Mouse (Mus musculus): ENCODE results near the gene Ccsap. TPM values are rescaled to one million over a fixed set of nuclear protein-coding genes. Genes with fewer than 3 reads are reported as not detected.

Ccsap gene
- 1.5 and 2.1 TPM in 2 replicates for polyA plus RNA-seq (2015; fragmentation: Nextera tagmentation; extraction: Ambion mirVana)

DNA sequence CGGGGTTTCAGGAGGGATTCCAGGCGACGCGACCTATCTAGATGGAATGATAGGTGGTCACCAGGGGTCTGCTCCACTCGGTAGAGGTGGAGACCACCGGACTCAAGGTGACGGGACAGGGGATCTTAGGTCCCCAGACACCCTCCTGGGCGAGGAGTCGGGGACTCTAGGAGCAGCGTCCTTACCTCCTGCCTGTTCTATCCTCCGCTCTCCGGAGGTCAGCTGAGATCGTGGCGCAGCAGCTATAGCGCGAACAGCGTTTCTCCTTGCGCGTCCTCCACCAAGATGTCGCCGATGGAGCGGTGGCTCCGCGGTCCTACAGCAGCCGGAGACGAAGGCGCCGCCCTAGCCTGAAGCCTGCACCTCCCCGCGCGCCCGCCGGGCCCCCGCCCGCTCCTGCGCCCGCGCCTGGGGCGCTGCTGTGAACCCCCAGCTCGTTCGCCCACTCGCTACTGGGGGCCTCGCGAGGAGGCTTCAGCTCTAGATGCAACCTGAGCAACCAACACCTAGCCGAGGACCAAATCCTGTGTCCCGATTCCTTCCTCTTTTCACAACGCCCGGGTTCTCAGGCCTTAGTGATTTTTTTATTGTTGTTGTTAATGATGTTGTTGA, at the start of gene Ccsap:
TSS of gene Ccsap (minus strand) at position 562 of the 612 bp plus-strand sequence.
- H3K36me3 ChIP-seq (ENCODE audit: control insufficient read depth, insufficient read depth, low read length), result no peaks in the 10 kb centered on the region
- H3K4me2 ChIP-seq (ENCODE audit: low read depth, low read length), result peak within 1 kb of the TSS; percentile 96
- peak within 1 kb of the TSS; percentile 81 for H3K9ac ChIP-seq (ENCODE audit: low read length)
- ATAC-seq (ENCODE audit: insufficient read depth, low FRiP score), result peak; percentile 63; the same call in 1 of the 2 replicates
- H3K27ac ChIP-seq (ENCODE audit: low read length), result peak within 1 kb of the TSS; percentile 24; the same call in 1 of the 2 replicates
- no peaks in the 10 kb centered on the region for H3K9me3 ChIP-seq (replicated peaks; ENCODE audit: control insufficient read depth, low read length)
- peaks cover 6% of the 10 kb centered on the region; the same call in 1 of the 2 replicates for H3K4me1 ChIP-seq (ENCODE audit: control insufficient read depth, insufficient read depth, low read length)
- H3K27me3 ChIP-seq (ENCODE audit: control insufficient read depth, insufficient read depth, low read length), result no peaks in the 10 kb centered on the region
- WGBS, result under 1% methylated on average over 48 of the region's 48 CpGs
- peak within 1 kb of the TSS; percentile 90 for H3K4me3 ChIP-seq (replicated peaks; ENCODE audit: low read length)

DNA sequence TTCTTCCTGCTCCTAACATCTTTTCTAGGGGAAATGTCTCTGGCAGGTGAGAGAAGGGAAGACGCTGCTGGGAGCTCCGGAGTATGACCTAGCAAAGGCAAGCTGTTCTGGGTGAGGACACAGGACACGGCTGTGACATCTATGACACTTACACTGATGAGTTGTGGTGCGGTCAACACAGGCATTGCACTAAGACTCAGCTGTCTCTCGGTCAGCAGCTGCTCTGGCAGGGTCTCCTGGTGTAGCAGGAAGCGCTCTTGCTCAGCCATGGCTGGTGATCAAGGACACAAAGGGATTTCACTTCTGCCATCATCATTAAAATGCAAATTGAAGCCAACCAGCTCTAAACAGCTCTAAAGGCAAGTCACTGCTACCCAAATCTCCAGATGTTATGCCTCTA, 47.6 kb upstream of the Ccsap start:
- ATAC-seq (ENCODE audit: insufficient read depth, low FRiP score), result no peak
- WGBS, result 95% methylated on average over 6 of the region's 6 CpGs

DNA sequence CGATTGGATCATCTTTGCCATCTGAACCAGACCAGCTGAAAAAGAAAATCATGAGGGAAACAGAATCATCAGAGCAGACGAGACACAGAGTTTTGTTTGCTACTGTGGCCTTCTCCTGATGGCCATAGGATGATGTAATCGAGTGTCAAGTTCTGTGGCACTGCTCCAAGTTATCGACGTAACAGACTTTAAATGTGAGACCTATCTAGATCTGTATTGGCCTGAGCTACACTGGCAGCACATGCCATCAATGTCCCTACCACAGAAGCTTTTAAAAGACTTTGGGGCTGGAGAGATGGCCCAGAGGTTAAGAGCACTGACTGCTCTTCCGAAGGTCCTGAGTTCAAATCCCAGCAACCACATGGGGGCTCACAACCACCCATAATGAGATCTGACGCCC, 42.6 kb upstream of the Ccsap start:
- 83% methylated on average over 7 of the region's 7 CpGs for WGBS
- no peak overlapping the region for H3K4me2 ChIP-seq (ENCODE audit: low read depth, low read length)
- H3K9ac ChIP-seq (ENCODE audit: low read length), result no peak overlapping the region
- H3K27me3 ChIP-seq (ENCODE audit: control insufficient read depth, insufficient read depth, low read length), result no peaks in the 10 kb centered on the region
- H3K27ac ChIP-seq (ENCODE audit: low read length), result no peak overlapping the region
- no peak overlapping the region for H3K4me3 ChIP-seq (replicated peaks; ENCODE audit: low read length)
- no peak for ATAC-seq (ENCODE audit: insufficient read depth, low FRiP score)
- peaks cover 17% of the 10 kb centered on the region for H3K36me3 ChIP-seq (ENCODE audit: control insufficient read depth, insufficient read depth, low read length)
- H3K9me3 ChIP-seq (replicated peaks; ENCODE audit: control insufficient read depth, low read length), result no peaks in the 10 kb centered on the region
- H3K4me1 ChIP-seq (ENCODE audit: control insufficient read depth, insufficient read depth, low read length), result no peaks in the 10 kb centered on the region

More for the DNA sequence above, 47.6 kb upstream of the Ccsap start:
- H3K27ac ChIP-seq (ENCODE audit: low read length), result no peak overlapping the region
- H3K9me3 ChIP-seq (replicated peaks; ENCODE audit: control insufficient read depth, low read length), result no peaks in the 10 kb centered on the region
- H3K9ac ChIP-seq (ENCODE audit: low read length), result no peak overlapping the region
- H3K4me1 ChIP-seq (ENCODE audit: control insufficient read depth, insufficient read depth, low read length), result no peaks in the 10 kb centered on the region
- H3K4me3 ChIP-seq (replicated peaks; ENCODE audit: low read length), result no peak overlapping the region
- H3K27me3 ChIP-seq (ENCODE audit: control insufficient read depth, insufficient read depth, low read length), result no peaks in the 10 kb centered on the region
- H3K36me3 ChIP-seq (ENCODE audit: control insufficient read depth, insufficient read depth, low read length), result peaks cover 11% of the 10 kb centered on the region
- no peak overlapping the region for H3K4me2 ChIP-seq (ENCODE audit: low read depth, low read length)

DNA sequence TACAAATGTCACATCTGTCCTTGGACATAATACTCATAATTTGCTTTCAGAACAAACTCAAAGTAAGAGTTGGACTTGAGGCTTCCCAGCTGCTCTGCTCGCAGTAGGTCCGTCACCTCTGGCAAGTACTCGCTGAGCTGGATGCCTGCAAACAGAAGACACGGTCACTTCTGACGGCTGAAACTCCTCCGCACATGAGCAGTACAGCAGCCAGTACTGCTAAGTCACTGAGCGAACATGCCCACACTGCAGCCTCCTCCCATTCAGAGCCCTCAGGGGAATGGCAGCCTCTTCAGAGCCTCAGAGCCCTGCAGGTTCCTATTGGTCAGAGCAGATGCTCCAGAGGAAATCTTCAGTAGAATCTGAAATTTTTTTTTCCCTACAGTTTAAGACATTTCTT, 39.4 kb upstream of the Ccsap start:
- Histone ChIP-seq H3K4me1 (ENCODE audit: control insufficient read depth, insufficient read depth, low read length) (no peaks in the 10 kb centered on the region), H3K4me3 (replicated peaks; ENCODE audit: low read length) (no peak overlapping the region), H3K4me2 (ENCODE audit: low read depth, low read length) (no peak overlapping the region), H3K27me3 (ENCODE audit: control insufficient read depth, insufficient read depth, low read length) (peaks cover 12% of the 10 kb centered on the region; the same call in 1 of the 2 replicates), H3K36me3 (ENCODE audit: control insufficient read depth, insufficient read depth, low read length) (peaks cover 16% of the 10 kb centered on the region), H3K9me3 (replicated peaks; ENCODE audit: control insufficient read depth, low read length) (no peaks in the 10 kb centered on the region), H3K27ac (ENCODE audit: low read length) (no peak overlapping the region), H3K9ac (ENCODE audit: low read length) (no peak overlapping the region)
- no peak for ATAC-seq (ENCODE audit: insufficient read depth, low FRiP score)
- WGBS, result 83% methylated on average over 7 of the region's 7 CpGs

DNA sequence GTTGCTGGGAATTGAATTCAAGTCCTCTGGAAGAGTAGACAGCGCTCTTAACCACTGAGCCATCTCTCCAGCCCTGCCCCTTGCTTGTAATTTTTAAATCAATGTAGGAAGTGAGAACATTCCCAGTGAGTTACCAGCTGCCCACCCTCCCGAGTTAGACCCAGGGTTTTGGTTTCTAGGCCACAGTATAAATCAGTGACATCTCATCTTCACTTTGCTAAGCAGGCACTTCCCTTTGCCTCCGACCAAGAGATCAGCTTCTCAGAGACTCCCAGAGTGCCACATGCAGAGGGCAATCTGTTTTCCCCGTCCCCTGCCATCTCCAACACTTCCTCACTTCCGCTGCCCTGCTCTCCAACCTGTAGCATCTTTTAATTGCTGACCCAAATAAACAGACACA, 38.6 kb upstream of the Ccsap start:
- 86% methylated on average over 5 of the region's 5 CpGs for WGBS
- peaks cover 20% of the 10 kb centered on the region for H3K27me3 ChIP-seq (ENCODE audit: control insufficient read depth, insufficient read depth, low read length)
- H3K36me3 ChIP-seq (ENCODE audit: control insufficient read depth, insufficient read depth, low read length), result peaks cover 10% of the 10 kb centered on the region
- no peak overlapping the region for H3K4me2 ChIP-seq (ENCODE audit: low read depth, low read length)
- H3K27ac ChIP-seq (ENCODE audit: low read length), result no peak overlapping the region
- H3K4me1 ChIP-seq (ENCODE audit: control insufficient read depth, insufficient read depth, low read length), result no peaks in the 10 kb centered on the region
- H3K9me3 ChIP-seq (replicated peaks; ENCODE audit: control insufficient read depth, low read length), result no peaks in the 10 kb centered on the region
- ATAC-seq (ENCODE audit: insufficient read depth, low FRiP score), result no peak
- no peak overlapping the region for H3K9ac ChIP-seq (ENCODE audit: low read length)
- H3K4me3 ChIP-seq (replicated peaks; ENCODE audit: low read length), result no peak overlapping the region

DNA sequence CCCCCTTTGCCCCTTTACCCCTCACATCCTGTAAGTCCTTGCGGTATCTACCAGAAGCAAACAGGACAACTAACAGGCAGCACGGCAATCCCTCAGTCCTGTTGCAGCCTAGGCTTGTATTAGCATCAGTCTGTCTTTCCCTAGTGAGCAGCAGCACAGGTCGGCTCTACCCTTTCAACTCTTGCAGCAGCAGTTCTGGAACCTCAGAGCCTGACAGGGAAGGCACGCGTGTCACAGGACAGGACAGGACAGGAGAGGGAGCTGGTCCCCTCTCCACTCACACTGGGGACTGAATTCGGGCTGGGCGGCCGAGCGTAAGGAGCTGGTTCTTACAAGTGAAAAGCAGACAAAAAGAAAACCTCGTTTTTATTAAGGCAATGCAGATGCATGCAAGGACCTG, 36.8 kb upstream of the Ccsap start:
- WGBS, result 50% methylated on average over 10 of the region's 10 CpGs
- Histone ChIP-seq H3K36me3 (ENCODE audit: control insufficient read depth, insufficient read depth, low read length) (peaks cover 2% of the 10 kb centered on the region; the same call in 1 of the 2 replicates), H3K27me3 (ENCODE audit: control insufficient read depth, insufficient read depth, low read length) (peaks cover 38% of the 10 kb centered on the region), H3K4me2 (ENCODE audit: low read depth, low read length) (no peak overlapping the region), H3K4me1 (ENCODE audit: control insufficient read depth, insufficient read depth, low read length) (no peaks in the 10 kb centered on the region), H3K4me3 (replicated peaks; ENCODE audit: low read length) (no peak overlapping the region), H3K9ac (ENCODE audit: low read length) (no peak overlapping the region), H3K27ac (ENCODE audit: low read length) (no peak overlapping the region), H3K9me3 (replicated peaks; ENCODE audit: control insufficient read depth, low read length) (no peaks in the 10 kb centered on the region)
- no peak for ATAC-seq (ENCODE audit: insufficient read depth, low FRiP score)

DNA sequence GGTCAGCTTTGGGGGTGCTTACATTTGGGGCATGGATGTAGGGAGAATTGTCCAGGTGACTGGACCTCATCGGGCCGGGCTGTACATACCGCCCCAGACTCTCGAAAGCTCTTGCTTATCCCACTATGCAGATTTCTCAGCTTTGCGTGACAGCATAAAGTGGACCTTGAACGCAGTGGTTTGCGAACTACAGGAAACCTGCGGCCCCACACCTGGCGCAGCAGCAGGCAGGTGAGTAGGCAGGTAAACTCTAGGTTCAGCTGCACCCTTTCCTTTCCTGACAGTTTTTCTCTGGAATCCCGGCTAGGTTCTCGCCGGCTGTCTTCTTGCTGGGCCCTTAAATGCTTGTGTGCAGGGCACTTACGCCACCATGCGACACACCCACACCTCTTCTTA, 36.4 kb upstream of the Ccsap start:
- no peaks in the 10 kb centered on the region for H3K9me3 ChIP-seq (replicated peaks; ENCODE audit: control insufficient read depth, low read length)
- no peak overlapping the region for H3K4me2 ChIP-seq (ENCODE audit: low read depth, low read length)
- 53% methylated on average over 14 of the region's 14 CpGs for WGBS
- H3K27ac ChIP-seq (ENCODE audit: low read length), result no peak overlapping the region
- no peak for ATAC-seq (ENCODE audit: insufficient read depth, low FRiP score)
- H3K4me3 ChIP-seq (replicated peaks; ENCODE audit: low read length), result no peak overlapping the region
- H3K27me3 ChIP-seq (ENCODE audit: control insufficient read depth, insufficient read depth, low read length), result peaks cover 42% of the 10 kb centered on the region
- no peaks in the 10 kb centered on the region for H3K4me1 ChIP-seq (ENCODE audit: control insufficient read depth, insufficient read depth, low read length)
- H3K9ac ChIP-seq (ENCODE audit: low read length), result no peak overlapping the region
- no peaks in the 10 kb centered on the region; the same call in 1 of the 2 replicates for H3K36me3 ChIP-seq (ENCODE audit: control insufficient read depth, insufficient read depth, low read length)

DNA sequence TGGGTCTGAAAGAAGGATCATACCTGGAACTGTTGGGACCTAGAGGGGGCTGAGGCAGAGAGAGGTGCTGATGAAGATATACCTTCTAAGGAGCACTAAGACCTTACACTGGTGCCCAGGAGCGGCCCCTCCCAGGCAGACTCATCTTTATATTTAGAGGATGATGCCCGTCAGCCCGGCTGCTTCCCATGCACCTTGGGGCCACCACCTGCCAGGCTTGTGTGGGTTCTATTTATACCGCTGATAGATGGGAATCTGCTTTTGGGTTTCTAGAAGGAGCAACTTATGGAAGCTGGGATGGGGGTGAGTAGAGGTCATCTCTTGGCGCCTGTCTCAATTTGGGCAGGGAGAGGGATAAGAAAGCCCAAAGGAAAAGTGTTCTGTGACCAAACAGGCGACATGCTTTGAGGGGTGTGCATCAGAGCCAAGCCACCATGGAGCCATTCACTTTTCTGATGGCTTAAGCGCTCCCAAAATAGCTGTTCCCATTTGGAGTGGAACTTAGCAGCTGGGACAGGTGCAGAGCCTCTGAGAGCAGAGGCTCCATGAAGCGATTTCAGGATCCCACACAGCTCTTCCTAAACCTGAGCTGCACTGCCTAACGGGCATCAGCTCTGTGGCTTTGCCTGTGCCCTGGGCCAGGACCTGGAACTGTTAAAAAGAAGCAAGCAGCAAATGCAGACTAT, 35.8 kb upstream of the Ccsap start:
- Histone ChIP-seq H3K27ac (ENCODE audit: low read length) (no peak overlapping the region), H3K9ac (ENCODE audit: low read length) (no peak overlapping the region), H3K27me3 (ENCODE audit: control insufficient read depth, insufficient read depth, low read length) (peaks cover 46% of the 10 kb centered on the region), H3K4me1 (ENCODE audit: control insufficient read depth, insufficient read depth, low read length) (no peaks in the 10 kb centered on the region), H3K4me2 (ENCODE audit: low read depth, low read length) (no peak overlapping the region), H3K4me3 (replicated peaks; ENCODE audit: low read length) (no peak overlapping the region), H3K9me3 (replicated peaks; ENCODE audit: control insufficient read depth, low read length) (no peaks in the 10 kb centered on the region), H3K36me3 (ENCODE audit: control insufficient read depth, insufficient read depth, low read length) (no peaks in the 10 kb centered on the region)
- ATAC-seq (ENCODE audit: insufficient read depth, low FRiP score), result no peak
- 68% methylated on average over 9 of the region's 9 CpGs for WGBS

DNA sequence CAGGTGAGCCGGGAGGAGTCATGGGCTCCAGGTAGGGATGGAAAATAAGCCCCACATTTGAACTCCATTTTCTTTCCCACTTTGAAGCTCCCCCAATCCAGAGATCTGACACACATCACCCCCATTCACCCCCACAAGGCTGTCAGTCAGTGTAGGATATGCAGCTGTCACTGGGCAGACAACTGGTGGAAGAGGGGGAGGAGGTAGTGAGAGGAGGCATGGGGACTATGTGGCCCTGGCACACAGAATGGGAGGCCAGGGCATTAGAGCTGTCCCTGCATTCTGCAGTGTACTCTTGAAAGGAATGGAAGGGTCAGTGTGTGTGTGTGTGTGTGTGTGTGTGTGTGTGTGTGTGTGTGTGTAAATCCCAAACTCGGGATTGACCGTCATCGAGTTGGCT, 35.2 kb upstream of the Ccsap start:
- Histone ChIP-seq H3K9ac (ENCODE audit: low read length) (no peak overlapping the region), H3K4me3 (replicated peaks; ENCODE audit: low read length) (no peak overlapping the region), H3K36me3 (ENCODE audit: control insufficient read depth, insufficient read depth, low read length) (no peaks in the 10 kb centered on the region), H3K4me1 (ENCODE audit: control insufficient read depth, insufficient read depth, low read length) (no peaks in the 10 kb centered on the region), H3K4me2 (ENCODE audit: low read depth, low read length) (no peak overlapping the region), H3K27me3 (ENCODE audit: control insufficient read depth, insufficient read depth, low read length) (peaks cover 50% of the 10 kb centered on the region), H3K9me3 (replicated peaks; ENCODE audit: control insufficient read depth, low read length) (no peaks in the 10 kb centered on the region), H3K27ac (ENCODE audit: low read length) (no peak overlapping the region)
- no peak for ATAC-seq (ENCODE audit: insufficient read depth, low FRiP score)
- WGBS, result 74% methylated on average over 4 of the region's 4 CpGs
